Mouse (Mus musculus) olfactory bulb, adult 2 months (tissue): ENCODE results near the gene Rint1.

Experiments
- CTCF ChIP-seq: fragments of 200-500 bp; IDR thresholded peaks from 2 replicates; pipeline ENCODE4 v1.5.1; 2012; ENCODE audit warnings: low read depth, mild to moderate bottlenecking, low read length, moderate library complexity; ENCODE audit not compliant: insufficient read depth
- POLR2A ChIP-seq: fragments of 200-500 bp; IDR thresholded peaks from 2 replicates; pipeline ENCODE4 v1.6.1; 2012; ENCODE audit warnings: mild to moderate bottlenecking, low read depth, low read length, moderate library complexity; ENCODE audit not compliant: insufficient read depth

DNA sequence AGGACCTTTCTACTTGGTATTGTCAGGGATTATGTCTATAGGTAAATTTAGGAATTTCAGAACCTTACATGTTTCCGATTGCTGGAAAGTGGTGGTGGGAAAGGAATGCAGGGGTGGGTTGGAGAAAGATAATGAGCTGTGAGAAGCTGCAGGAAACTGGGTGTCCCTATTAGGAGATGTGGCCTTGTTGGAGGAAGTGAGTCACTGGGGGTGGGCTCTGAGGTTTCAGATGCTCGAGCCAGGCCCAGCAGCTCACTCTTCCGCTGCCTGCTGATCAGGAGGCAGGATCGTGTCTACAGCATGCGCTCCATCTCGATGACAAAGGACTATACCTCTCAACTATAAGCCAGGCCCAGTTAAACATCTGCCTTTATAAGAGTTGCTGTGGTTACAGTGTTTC lies 13.3 kb upstream of the Rint1 start:
- TF ChIP-seq POLR2A = no peak
- no peak for TF ChIP-seq CTCF
